Mouse (Mus musculus) cortical plate, adult 2 months (tissue): Measurements from ENCODE around the gene Matk. TPM values are rescaled to one million over a fixed set of nuclear protein-coding genes. Genes with fewer than 3 reads are reported as not detected.

Source experiments
- H3K27ac ChIP-seq: fragments of 200-500 bp; 2 replicates; pipeline ENCODE4 v1.5.1; 2012; ENCODE audit warnings: low read length, control low read depth, inconsistent platforms; ENCODE audit not compliant: insufficient read depth
- H3K4me1 ChIP-seq: fragments of 200-500 bp; 2 replicates; pipeline ENCODE4 v1.6.1; 2011; ENCODE audit warnings: low read length; ENCODE audit not compliant: control insufficient read depth, insufficient read depth
- H3K4me3 ChIP-seq: fragments of 200-500 bp; 2 replicates; pipeline ENCODE4 v1.5.1; 2011; ENCODE audit warnings: mild to moderate bottlenecking, low read length, control low read depth; ENCODE audit not compliant: insufficient read depth
- CTCF ChIP-seq: fragments of 200-500 bp; IDR thresholded peaks from 2 replicates; pipeline ENCODE4 v1.5.1; 2011; ENCODE audit warnings: mild to moderate bottlenecking, control low read depth, low read length; ENCODE audit not compliant: insufficient read depth; ENCODE audit errors: extremely low read depth
- POLR2A ChIP-seq: fragments of 200-500 bp; IDR thresholded peaks from 2 replicates; pipeline ENCODE4 v1.6.1; 2011; ENCODE audit warnings: mild to moderate bottlenecking, low read length, control low read depth; ENCODE audit not compliant: insufficient read depth; ENCODE audit errors: extremely low read depth
- polyA plus RNA-seq: library from polyadenylated mRNA; depleted of rRNA; stranded (reverse); fragments of >200 nt; gene quantifications from 2 replicates; pipeline ENCODE4 v1.2.3, GENCODE M21; 2012

Gene Matk
- polyA plus RNA-seq, 1 experiment: 475 TPM

DNA sequence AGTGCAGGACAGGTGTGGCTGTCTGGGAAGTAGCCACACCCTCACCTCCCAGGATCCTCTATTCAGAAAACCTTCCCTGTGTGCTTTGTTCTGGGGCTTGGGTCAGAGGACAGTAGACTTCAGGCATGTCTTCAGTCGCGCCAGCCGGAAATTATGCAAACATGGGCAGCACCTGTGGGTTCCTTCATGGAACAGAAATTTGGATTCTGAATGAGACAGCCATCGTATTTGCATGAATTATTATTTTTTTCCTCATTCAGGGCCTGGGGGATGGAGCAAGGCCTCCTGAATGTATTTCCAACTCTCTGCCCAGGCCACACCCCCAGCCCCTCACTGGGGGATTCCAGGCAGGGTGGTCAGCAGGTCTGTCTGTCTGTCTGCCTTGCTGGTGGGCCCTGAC, 8.3 kb downstream of the Matk start:
- H3K4me1 ChIP-seq: peaks cover 6% of the 10 kb centered on the region
- no peak overlapping the region for H3K27ac ChIP-seq
- TF ChIP-seq POLR2A: no peak
- TF ChIP-seq CTCF: no peak
- H3K4me3 ChIP-seq: no peak overlapping the region

DNA sequence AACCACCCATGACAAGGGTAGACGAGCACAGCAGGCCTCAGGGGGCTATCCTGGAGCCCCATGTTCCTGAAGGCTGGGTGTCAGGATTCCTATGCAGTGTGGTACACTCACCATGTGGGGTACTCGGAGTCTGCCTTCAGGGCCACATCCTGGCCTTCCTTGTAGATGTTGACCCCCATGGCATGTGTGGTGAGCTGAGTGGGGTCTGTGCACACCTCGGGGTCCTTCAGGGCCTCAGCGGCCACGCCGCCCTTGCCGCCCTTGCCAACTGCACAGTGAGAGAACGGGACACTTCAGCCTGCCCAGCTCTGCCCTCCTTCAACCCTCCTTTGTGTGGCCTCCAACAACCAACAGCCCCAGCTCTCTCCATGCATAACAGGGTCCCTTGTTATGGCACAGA, 12.8 kb downstream of the Matk start:
- Histone ChIP-seq H3K4me1 (no peaks in the 10 kb centered on the region), H3K4me3 (no peak overlapping the region), H3K27ac (no peak overlapping the region)
- TF ChIP-seq CTCF (no peak), POLR2A (no peak)

GRCm38 (mm10) chr10:81266211-81267105, 13.7 kb downstream of the Matk start, which contains the start of the genes Mrpl54 and Apba3:
Gene Mrpl54, minus strand, starts transcription at chr10:81266934.
Gene Apba3, plus strand, starts transcription at chr10:81266960.
- TF ChIP-seq CTCF (no peak), POLR2A (peak; percentile 53; the same call in 1 of the 2 replicates)

DNA sequence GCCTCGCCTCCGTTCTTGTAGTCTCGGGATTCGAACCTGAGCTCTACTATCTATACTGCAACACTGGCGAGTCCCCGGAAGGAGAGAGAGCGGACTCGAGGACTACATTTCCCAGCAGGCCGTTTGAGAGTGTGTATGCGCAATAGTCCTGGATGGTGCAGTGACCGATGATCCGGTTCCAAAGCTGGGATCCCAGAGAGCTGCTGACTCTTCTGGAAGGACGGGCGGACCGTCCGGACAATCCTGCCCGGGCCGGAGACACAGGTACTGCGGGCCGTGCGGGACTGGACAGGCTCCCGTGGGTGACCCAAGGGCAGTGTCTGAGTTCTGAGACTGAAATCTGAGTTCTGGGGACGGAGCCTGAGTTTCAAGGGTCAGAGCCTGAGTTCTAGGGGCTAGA, 15.3 kb downstream of the Matk start:
- TF ChIP-seq POLR2A (peak; percentile 86; the same call in 1 of the 2 replicates), CTCF (no peak)
- Histone ChIP-seq H3K27ac (no peak overlapping the region), H3K4me1 (no peaks in the 10 kb centered on the region)

More at GRCm38 (mm10) chr10:81266211-81267105, 13.7 kb downstream of the Matk start, which contains the start of the genes Mrpl54 and Apba3:
- H3K4me1 ChIP-seq: no peaks in the 10 kb centered on the region
- peak within 1 kb of the TSS; percentile 49 for H3K4me3 ChIP-seq
- peak within 1 kb of the TSS; percentile 85 for H3K27ac ChIP-seq

GRCm38 (mm10) chr10:81268643-81269412, 16.1 kb downstream of the Matk start:
- no peaks in the 10 kb centered on the region for H3K4me1 ChIP-seq
- no peak overlapping the region for H3K27ac ChIP-seq
- H3K4me3 ChIP-seq: peak overlapping the region; percentile 49
- TF ChIP-seq CTCF: no peak
- TF ChIP-seq POLR2A: no peak

More for the DNA sequence above, 15.3 kb downstream of the Matk start:
- H3K4me3 ChIP-seq: peak overlapping the region; percentile 49

DNA sequence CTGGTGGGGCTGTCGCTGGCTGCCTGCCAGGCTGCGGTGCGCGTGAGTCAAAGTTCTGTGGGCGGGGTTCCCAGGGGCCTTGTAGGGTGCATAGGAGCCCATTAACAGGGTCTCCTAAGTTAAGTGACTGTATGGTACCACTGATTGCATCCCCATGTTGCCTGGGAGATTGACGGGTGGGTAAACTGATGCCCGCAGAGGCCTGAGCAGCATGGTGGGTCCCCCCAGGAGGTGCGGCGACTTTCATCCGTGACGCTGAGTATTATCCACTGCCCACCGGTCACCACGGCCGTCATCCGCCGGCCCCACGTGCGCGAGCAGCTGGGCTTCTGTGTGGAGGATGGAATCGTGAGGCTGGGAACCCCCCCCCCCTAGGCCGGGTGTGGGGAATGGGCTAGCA, 19.6 kb downstream of the Matk start:
- Histone ChIP-seq H3K4me1 (no peaks in the 10 kb centered on the region), H3K27ac (no peak overlapping the region), H3K4me3 (no peak overlapping the region)
- TF ChIP-seq CTCF (no peak), POLR2A (no peak)

- TF ChIP-seq POLR2A: no peak
- no peak for TF ChIP-seq CTCF
- no peak overlapping the region for H3K4me3 ChIP-seq
- no peak overlapping the region for H3K27ac ChIP-seq
These were observed 21.1 kb downstream of the Matk start for GRCm38 (mm10) chr10:81273842-81274241.

DNA sequence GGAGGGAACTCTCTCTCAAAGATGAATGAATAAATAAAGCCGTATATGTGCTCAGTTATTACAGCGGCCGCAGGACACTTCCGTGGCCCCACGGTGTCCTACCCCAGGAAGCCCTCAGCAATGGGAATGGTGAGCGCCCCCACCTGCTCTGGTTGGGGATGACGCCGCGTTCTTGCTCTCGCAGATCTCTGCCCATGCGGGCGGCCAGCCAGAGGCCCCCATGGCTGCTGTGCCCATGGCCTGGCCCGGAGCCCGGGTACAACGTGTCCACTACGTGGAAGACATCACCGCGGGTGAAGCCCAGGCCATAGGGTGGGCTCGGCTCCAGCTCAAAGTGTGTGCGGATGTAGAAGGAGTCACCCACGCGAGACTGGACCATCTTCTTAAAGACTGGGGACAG, 24.9 kb downstream of the Matk start:
- TF ChIP-seq CTCF (no peak), POLR2A (no peak)
- H3K27ac ChIP-seq: no peak overlapping the region
- no peaks in the 10 kb centered on the region for H3K4me1 ChIP-seq
- H3K4me3 ChIP-seq: no peak overlapping the region

More at GRCm38 (mm10) chr10:81273842-81274241, 21.1 kb downstream of the Matk start:
- H3K4me1 ChIP-seq: no peaks in the 10 kb centered on the region

- TF ChIP-seq POLR2A: no peak
- H3K4me3 ChIP-seq: no peak overlapping the region
- H3K27ac ChIP-seq: no peak overlapping the region
- no peaks in the 10 kb centered on the region for H3K4me1 ChIP-seq
These were observed 26.8 kb downstream of the Matk start for GRCm38 (mm10) chr10:81279496-81279895.
